Mouse (Mus musculus) CH12.LX (cell line): Measurements from ENCODE around the gene Ak4. TPM values are rescaled to one million over a fixed set of nuclear protein-coding genes. Genes with fewer than 3 reads are reported as not detected.

Source experiments
- DNase-seq: peaks from one replicate; pipeline ENCODE4 v3.0.0-alpha.2; 2013; ENCODE audit errors: extremely low read depth
- H3K27ac ChIP-seq: 2 replicates; pipeline ENCODE4 v1.5.1; 2012; ENCODE audit warnings: low read depth, mild to moderate bottlenecking, control low read depth, moderate library complexity; ENCODE audit not compliant: insufficient read depth
- H3K27me3 ChIP-seq: replicated peaks from 2 replicates; pipeline ENCODE3; 2012; ENCODE audit warnings: inconsistent platforms
- H3K36me3 ChIP-seq, 2 experiments: replicated peaks in 1 of 2; 2 replicates each; pipeline versions ENCODE3 to v1.6.1; 2012; ENCODE audit warnings: inconsistent platforms in 1 of 2, low read length in 1 of 2, mild to moderate bottlenecking in 1 of 2, mixed read lengths in 1 of 2, moderate library complexity in 1 of 2; ENCODE audit not compliant: control insufficient read depth in 1 of 2, insufficient read depth in 1 of 2
- H3K4me1 ChIP-seq, 2 experiments: 2 replicates each; pipeline ENCODE4 v1.6.1; 2012; ENCODE audit warnings: inconsistent platforms in 1 of 2, moderate library complexity in 1 of 2; ENCODE audit not compliant: insufficient read depth in 2 of 2, control insufficient read depth in 1 of 2
- H3K4me2 ChIP-seq: 2 replicates; pipeline ENCODE4 v1.6.1; 2012; ENCODE audit warnings: low read depth, mild to moderate bottlenecking, control low read depth; ENCODE audit not compliant: poor library complexity, insufficient read depth, severe bottlenecking
- H3K4me3 ChIP-seq, 3 experiments: fragments of 150-350 bp in 1 of 3; sonication (generic) in 1 of 3; replicated peaks in 1 of 3; 2 replicates each; pipeline versions ENCODE3 to v1.5.1; 2011 to 2012; ENCODE audit warnings: low read depth in 2 of 3, low read length in 2 of 3, mild to moderate bottlenecking in 2 of 3, moderate library complexity in 2 of 3, control low read depth in 1 of 3, improper control_type of control experiment in 1 of 3, inconsistent platforms in 1 of 3, mixed read lengths in 1 of 3; ENCODE audit not compliant: poor library complexity in 1 of 3
- H3K79me2 ChIP-seq: replicated peaks from 2 replicates; pipeline ENCODE4 v1.6.1; 2012; ENCODE audit warnings: mild to moderate bottlenecking, moderate library complexity; ENCODE audit not compliant: control insufficient read depth, poor library complexity, insufficient read depth, severe bottlenecking; ENCODE audit errors: extremely low read depth
- H3K9ac ChIP-seq: 2 replicates; pipeline ENCODE4 v1.6.1; 2012; ENCODE audit warnings: low read depth, mild to moderate bottlenecking, control low read depth, moderate library complexity; ENCODE audit not compliant: insufficient read depth
- H3K9me3 ChIP-seq: replicated peaks from 2 replicates; pipeline ENCODE3; 2012; ENCODE audit warnings: low read length, inconsistent platforms, mixed read lengths
- BHLHE40 ChIP-seq: IDR thresholded peaks from 2 replicates; pipeline ENCODE4 v1.6.1; 2011; ENCODE audit warnings: mild to moderate bottlenecking, low read depth, low read length, improper control_type of control experiment
- CTCF ChIP-seq, 2 experiments: IDR thresholded peaks in 1 of 2; conservative IDR thresholded peaks in 1 of 2; 2 replicates each; pipeline ENCODE4 v1.5.1; 2011 to 2012; ENCODE audit warnings: low read depth in 2 of 2, low read length in 2 of 2, improper control_type of control experiment in 1 of 2, inconsistent platforms in 1 of 2, mild to moderate bottlenecking in 1 of 2, moderate library complexity in 1 of 2
- ELF1 ChIP-seq: IDR thresholded peaks from 2 replicates; pipeline ENCODE4 v1.6.1; 2014; ENCODE audit warnings: low read depth, mild to moderate bottlenecking, inconsistent platforms, low read length, improper control_type of control experiment
- EP300 ChIP-seq: IDR thresholded peaks from 2 replicates; pipeline ENCODE4 v1.6.1; 2011; ENCODE audit warnings: low read length, improper control_type of control experiment
- GABPA ChIP-seq: IDR thresholded peaks from 2 replicates; pipeline ENCODE4 v1.6.1; 2012; ENCODE audit warnings: low read depth, low read length, improper control_type of control experiment, inconsistent platforms; ENCODE audit not compliant: insufficient replicate concordance
- HCFC1 ChIP-seq: IDR thresholded peaks from 2 replicates; pipeline ENCODE4 v1.6.1; 2012; ENCODE audit warnings: low read depth, mild to moderate bottlenecking, inconsistent platforms, low read length, improper control_type of control experiment
- IRF4 ChIP-seq: IDR thresholded peaks from 2 replicates; pipeline ENCODE4 v1.6.1; 2014; ENCODE audit warnings: low read depth, mild to moderate bottlenecking, inconsistent platforms, low read length, improper control_type of control experiment
- JUND ChIP-seq: conservative IDR thresholded peaks from 2 replicates; pipeline ENCODE4 v1.6.1; 2011; ENCODE audit warnings: low read depth, low read length, improper control_type of control experiment
- KAT2A ChIP-seq: IDR thresholded peaks from 2 replicates; pipeline ENCODE4 v1.6.1; 2012; ENCODE audit warnings: low read length, improper control_type of control experiment, inconsistent platforms; ENCODE audit not compliant: insufficient replicate concordance
- MAFK ChIP-seq: IDR thresholded peaks from 2 replicates; pipeline ENCODE4 v1.6.1; 2011; ENCODE audit warnings: low read length, improper control_type of control experiment; ENCODE audit not compliant: insufficient replicate concordance
- MYC ChIP-seq: IDR thresholded peaks from 2 replicates; pipeline ENCODE4 v1.6.1; 2011; ENCODE audit warnings: low read depth, mild to moderate bottlenecking, improper control_type of control experiment, low read length
- NELFE ChIP-seq: IDR thresholded peaks from 2 replicates; pipeline ENCODE4 v1.6.1; 2011; ENCODE audit warnings: low read depth, low read length, improper control_type of control experiment
- POLR2A ChIP-seq: IDR thresholded peaks from 2 replicates; pipeline ENCODE4 v1.6.1; 2011; ENCODE audit warnings: low read depth, mild to moderate bottlenecking, improper control_type of control experiment, low read length
- POLR2AphosphoS2 ChIP-seq: IDR thresholded peaks from 2 replicates; pipeline ENCODE4 v1.6.1; 2011; ENCODE audit warnings: low read depth, low read length, improper control_type of control experiment
- RAD21 ChIP-seq: IDR thresholded peaks from 2 replicates; pipeline ENCODE4 v1.6.1; 2011; ENCODE audit warnings: low read depth, mild to moderate bottlenecking, low read length, improper control_type of control experiment, moderate library complexity
- SIN3A ChIP-seq: IDR thresholded peaks from 2 replicates; pipeline ENCODE4 v1.6.1; 2012; ENCODE audit warnings: low read length, improper control_type of control experiment, inconsistent platforms
- SMC3 ChIP-seq: IDR thresholded peaks from 2 replicates; pipeline ENCODE4 v1.6.1; 2011; ENCODE audit warnings: low read depth, low read length, improper control_type of control experiment
- UBTF ChIP-seq: IDR thresholded peaks from 2 replicates; pipeline ENCODE4 v1.6.1; 2012; ENCODE audit warnings: low read depth, mild to moderate bottlenecking, inconsistent platforms, low read length, improper control_type of control experiment, moderate library complexity
- USF1 ChIP-seq: IDR thresholded peaks from 2 replicates; pipeline ENCODE4 v1.6.1; 2014; ENCODE audit warnings: low read depth, mild to moderate bottlenecking, inconsistent platforms, low read length, improper control_type of control experiment
- USF2 ChIP-seq: conservative IDR thresholded peaks from 2 replicates; pipeline ENCODE4 v1.6.1; 2011; ENCODE audit warnings: low read depth, low read length, improper control_type of control experiment
- ZC3H11A ChIP-seq: IDR thresholded peaks from 2 replicates; pipeline ENCODE4 v1.6.1; 2012; ENCODE audit warnings: low read depth, mild to moderate bottlenecking, inconsistent platforms, low read length, improper control_type of control experiment
- ZKSCAN1 ChIP-seq: IDR thresholded peaks from 2 replicates; pipeline ENCODE4 v1.6.1; 2012; ENCODE audit warnings: low read depth, inconsistent platforms, low read length, improper control_type of control experiment, borderline replicate concordance
- ZMIZ1 ChIP-seq: IDR thresholded peaks from 2 replicates; pipeline ENCODE4 v1.6.1; 2012; ENCODE audit warnings: low read depth, mild to moderate bottlenecking, inconsistent platforms, low read length, improper control_type of control experiment
- ZNF384 ChIP-seq: IDR thresholded peaks from 2 replicates; pipeline ENCODE4 v1.6.1; 2012; ENCODE audit warnings: low read depth, low read length, improper control_type of control experiment, inconsistent platforms
- dilution Hi-C: fragments of 300-500 bp; cut with MboI; formaldehyde crosslinking; loops from 2 replicates; pipeline ENCODE4 v1.14.3; 2020; ENCODE audit warnings: low sequenced_read_pairs; ENCODE audit not compliant: extremely low pct_unique_long_range_greater_than_20kb, extremely low pct_ligation_motif_present
- in situ Hi-C: fragments of 300-500 bp; cut with MboI; formaldehyde crosslinking; loops from 3 replicates; pipeline ENCODE4 v1.14.3; 2019; ENCODE audit warnings: low sequenced_read_pairs, low pct_ligation_motif_present, low pct_unique_long_range_greater_than_20kb, mixed read lengths
- polyA plus RNA-seq: library from polyadenylated mRNA; unstranded; fragments of >175 nt; gene quantifications from 2 replicates; pipeline ENCODE4 v1.2.1, GENCODE M21; 2012; ENCODE audit warnings: low read depth; ENCODE audit not compliant: insufficient read length
- total RNA-seq, 2 experiments: library from RNA; depleted of rRNA; stranded (reverse); fragments of 300-350 nt in 1 of 2; fragments of >200 nt in 1 of 2; gene quantifications; 2 replicates each; pipeline ENCODE4 v1.2.3; 2012 to 2014

The Ak4 gene
- total and polyA plus RNA-seq, 3 experiments: 11.8 to 49.4 (median 23.0) TPM

- Histone ChIP-seq H3K9ac (no peak overlapping the region), H3K36me3 (no peaks in the 10 kb centered on the region), H3K4me2 (no peak overlapping the region), H3K27me3 (no peaks in the 10 kb centered on the region), H3K4me1 (no peaks in the 10 kb centered on the region)
- TF ChIP-seq KAT2A (no peak), JUND (no peak), ZMIZ1 (no peak), USF1 (no peak), SIN3A (no peak), SMC3 (peak; percentile 59), GABPA (no peak), CTCF (conservative IDR thresholded peaks at IDR 0.05 in 1 of 2, IDR thresholded peaks at IDR 0.05 in 1 of 2; ENCODE audit: low read depth in 2 of 2, low read length in 2 of 2) (peak; percentile 75 to 78), RAD21 (peak; percentile 69), BHLHE40 (no peak), MYC (0 out of 2 replicates have a peak, but pooled peaks have one; percentile 23), MAFK (no peak), UBTF (no peak), HCFC1 (no peak), IRF4 (0 out of 2 replicates have a peak, but pooled peaks have one; percentile 25), ZNF384 (no peak), ELF1 (no peak), ZKSCAN1 (no peak), NELFE (no peak), POLR2AphosphoS2 (no peak), EP300 (no peak), USF2 (no peak)
- TF ChIP-seq, all 38 proteins: peak for 5
- in situ Hi-C loops (no loop called here), dilution Hi-C loops (no loop called here)
- DNase-seq: peak; percentile 62
- no peaks in the 10 kb centered on the region for H3K79me2 ChIP-seq
- H3K4me3 ChIP-seq: no peak overlapping the region
- no peaks in the 10 kb centered on the region for H3K9me3 ChIP-seq
- H3K27ac ChIP-seq: no peak overlapping the region
These were observed 26.8 kb upstream of the Ak4 start for GRCm38 (mm10) chr4:101392229-101392628.

GRCm38 (mm10) chr4:101393292-101393711, 25.8 kb upstream of the Ak4 start:
- Histone ChIP-seq H3K4me1 (no peaks in the 10 kb centered on the region), H3K9ac (no peak overlapping the region), H3K27me3 (no peaks in the 10 kb centered on the region), H3K4me2 (no peak overlapping the region), H3K9me3 (no peaks in the 10 kb centered on the region), H3K4me3 (no peak overlapping the region), H3K36me3 (no peaks in the 10 kb centered on the region), H3K27ac (no peak overlapping the region), H3K79me2 (no peaks in the 10 kb centered on the region)
- no peak for DNase-seq
- dilution Hi-C loops (no loop called here), in situ Hi-C loops (no loop called here)
- no peak for TF ChIP-seq ZC3H11A
- TF ChIP-seq RAD21: no peak
- TF ChIP-seq POLR2A: no peak
